Mouse (Mus musculus) liver, embryonic 14.5 days (tissue): ENCODE measurements around the gene Dclk3.

ENCODE experiments used
- CTCF ChIP-seq: IDR thresholded peaks from 2 replicates; pipeline ENCODE4 v1.5.1; 2016; ENCODE audit warnings: antibody characterized with exemption, low read depth, control low read depth
- EP300 ChIP-seq: IDR thresholded peaks from 2 replicates; pipeline ENCODE4 v1.6.1; 2016; ENCODE audit warnings: antibody characterized with exemption, low read depth

GRCm38 (mm10) chr9:111449880-111450279 is 11.0 kb downstream of the Dclk3 start:
- TF ChIP-seq CTCF (no peak), EP300 (no peak)
